Mouse (Mus musculus) v-Abl transformed pro-B cells (cell line): ENCODE data around the gene Map3k9.

Experiments used
- in situ Hi-C, 2 experiments: fragments of 400-800 bp; cut with MboI; formaldehyde crosslinking; loops; one replicate each; pipeline ENCODE4 v1.15.1; 2025; ENCODE audit not compliant: unreplicated experiment in 2 of 2

The Map3k9 gene

GRCm38 (mm10) chr12:81675557-81675956 is 105.4 kb downstream of the Map3k9 start:
- in situ Hi-C loops = no loop called here
